Comparison of ENCODE assay signal across 12 mouse cellular contexts in the genomic region with DNA sequence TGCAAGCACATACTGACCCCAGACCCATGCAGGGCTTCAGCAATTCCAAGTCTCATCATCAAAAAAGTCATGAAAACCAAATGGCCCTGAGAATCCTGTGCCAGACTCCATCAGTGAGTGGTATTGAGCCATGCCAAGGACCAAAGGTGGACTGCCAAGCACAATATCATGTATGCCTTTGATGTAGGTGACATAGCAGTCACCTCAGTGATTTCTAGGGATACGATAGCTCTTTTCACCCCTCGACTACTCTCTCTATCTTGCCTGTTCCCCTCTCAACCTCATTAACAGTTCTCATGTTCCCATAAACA.
"Had no signal": no experiment of that assay in that cellular context is flagged by ENCODE, and none has a peak within 500 bp of the region (broad histone marks: within the 10 kb centered on the region; RNA-seq: fewer than 3 reads in every experiment).

No protein-coding gene starts in this region.

- H3K27ac ChIP-seq: left cerebral cortex, adult 2 months; limb, embryonic 10.5 days; macrophage; midbrain, embryonic 15.5 days; neural tube, embryonic 12.5 days had no signal

- H3K9me3 ChIP-seq: limb, embryonic 10.5 days; megakaryocyte, embryonic 14.5 days; midbrain, embryonic 15.5 days; neural tube, embryonic 12.5 days had no signal

- H3K4me3 ChIP-seq: left cerebral cortex, adult 2 months; limb, embryonic 10.5 days; megakaryocyte, embryonic 14.5 days; midbrain, embryonic 15.5 days; neural tube, embryonic 12.5 days had no signal

- H3K4me1 ChIP-seq: limb, embryonic 10.5 days; midbrain, embryonic 15.5 days; neural tube, embryonic 12.5 days had no signal

- H3K4me2 ChIP-seq: liver, embryonic 11.5 days; lung, embryonic 14.5 days; midbrain, embryonic 11.5 days; midbrain, embryonic 15.5 days; neural tube, embryonic 12.5 days had no signal

- H3K9ac ChIP-seq: lung, embryonic 14.5 days; midbrain, embryonic 15.5 days; neural tube, embryonic 12.5 days had no signal

- DNase-seq: kidney, postnatal 14 days; lung, postnatal 14 days; spleen, adult 18-20 months had no signal

- H3K36me3 ChIP-seq: limb, embryonic 10.5 days; midbrain, embryonic 15.5 days; neural tube, embryonic 12.5 days had no signal

- ATAC-seq: midbrain, embryonic 15.5 days had no signal

- H3K27me3 ChIP-seq: megakaryocyte, embryonic 14.5 days; midbrain, embryonic 15.5 days; neural tube, embryonic 12.5 days had no signal
